Mouse (Mus musculus): ENCODE results near the gene Gm21409.
"Not testable (repeated sequence)": the region's sequence is repeated elsewhere in the genome, so short reads cannot be mapped to it uniquely, and the experiment has no call there.

Gm21409 gene

GRCm38 (mm10) chrY:84746385-84746784, at the start of gene Gm21409:
Gene Gm21409 (plus strand): TSS chrY:84746685.
- in situ Hi-C loops (cut with MboI, MseI): not testable (repeated sequence)
